Mouse (Mus musculus) frontal cortex, postnatal 10 days (tissue): ENCODE measurements around the gene Dazl.

Source experiments
- DNase-seq, 2 experiments: peaks; one replicate each; pipeline ENCODE4 v3.0.0; 2022; ENCODE audit warnings: low spot score in 2 of 2, mixed read lengths in 1 of 2

Dazl gene

DNA sequence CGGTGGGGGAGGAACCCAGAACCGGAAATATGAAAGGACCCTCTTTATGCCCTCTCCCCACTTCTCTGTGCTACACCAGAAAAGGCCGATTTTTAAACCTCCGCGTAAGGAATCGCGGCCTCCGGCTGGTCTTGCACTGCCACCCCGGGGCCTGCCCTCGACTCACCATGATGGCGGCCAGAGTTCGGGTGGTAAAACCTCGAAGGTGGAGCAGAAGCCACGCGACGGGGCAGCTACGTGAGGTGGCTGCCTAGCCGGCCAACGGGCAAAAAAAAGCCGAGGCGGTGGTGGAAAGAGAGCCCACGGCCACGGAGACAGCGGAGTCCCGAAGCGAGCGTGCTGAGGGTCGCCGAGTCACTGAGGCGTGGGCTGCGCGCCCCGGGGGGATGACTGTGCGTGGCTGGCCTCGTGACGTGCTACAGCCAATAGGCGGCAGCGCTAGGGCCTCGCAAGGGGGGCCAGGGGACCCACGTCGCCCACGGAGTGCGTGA is at the start of gene Dazl:
Dazl (minus strand) TSS at position 396 of the 491 bp plus-strand sequence.
- DNase-seq = peak in 1 of 2 experiments; percentile 20

- no peak for DNase-seq
Measured at GRCm38 (mm10) chr17:50341850-50342544, 48.6 kb upstream of the Dazl start.

DNA sequence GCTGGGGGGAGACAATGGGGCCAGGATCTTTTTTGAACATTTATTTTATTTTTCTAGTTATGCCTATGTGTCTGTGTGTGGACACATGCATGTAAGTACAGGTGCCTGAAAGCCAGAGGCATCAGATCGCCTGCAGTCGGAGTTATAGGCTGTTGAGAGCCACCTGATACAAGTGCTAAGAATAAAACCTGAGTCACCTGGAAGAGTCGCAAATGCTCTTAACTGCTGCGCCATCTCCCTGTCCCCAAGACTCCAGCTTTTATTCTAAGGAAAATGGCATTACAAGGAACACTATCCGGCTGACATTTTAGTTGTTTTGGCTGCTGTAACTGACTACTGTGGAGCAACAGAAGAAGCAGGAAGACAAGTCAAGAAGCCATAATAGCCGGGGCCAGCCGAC is 45.5 kb upstream of the Dazl start:
- DNase-seq = no peak

GRCm38 (mm10) chr17:50335776-50336175 is 42.3 kb upstream of the Dazl start:
- DNase-seq = no peak

GRCm38 (mm10) chr17:50334694-50335093 is 41.3 kb upstream of the Dazl start:
- DNase-seq = no peak

- DNase-seq = no peak
Measured at GRCm38 (mm10) chr17:50332012-50332300, 38.5 kb upstream of the Dazl start.

GRCm38 (mm10) chr17:50331171-50332011 is 38.0 kb upstream of the Dazl start:
- DNase-seq = no peak

GRCm38 (mm10) chr17:50330245-50330644 is 36.8 kb upstream of the Dazl start:
- no peak for DNase-seq

DNA sequence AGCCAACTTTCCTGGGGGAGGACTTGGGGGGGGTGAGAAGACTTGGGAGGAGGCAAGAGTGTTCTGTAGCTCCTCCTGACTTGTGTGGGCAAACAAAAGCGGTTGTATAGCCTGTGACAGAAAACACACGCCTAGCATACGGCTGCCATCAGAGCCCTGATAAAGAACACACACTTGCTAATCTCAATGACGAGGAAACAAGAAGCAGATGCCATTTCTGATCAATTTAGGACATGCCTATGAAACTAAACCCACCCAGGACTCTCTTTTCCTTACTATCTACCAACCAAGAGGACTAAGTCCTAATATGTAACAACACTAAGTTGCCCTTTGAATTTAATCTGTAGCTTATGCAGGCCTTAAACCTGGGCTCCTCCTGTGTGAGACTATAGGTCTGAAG is 31.2 kb upstream of the Dazl start:
- DNase-seq = no peak

- no peak for DNase-seq
Measured at GRCm38 (mm10) chr17:50318810-50319209, 25.4 kb upstream of the Dazl start.

DNA sequence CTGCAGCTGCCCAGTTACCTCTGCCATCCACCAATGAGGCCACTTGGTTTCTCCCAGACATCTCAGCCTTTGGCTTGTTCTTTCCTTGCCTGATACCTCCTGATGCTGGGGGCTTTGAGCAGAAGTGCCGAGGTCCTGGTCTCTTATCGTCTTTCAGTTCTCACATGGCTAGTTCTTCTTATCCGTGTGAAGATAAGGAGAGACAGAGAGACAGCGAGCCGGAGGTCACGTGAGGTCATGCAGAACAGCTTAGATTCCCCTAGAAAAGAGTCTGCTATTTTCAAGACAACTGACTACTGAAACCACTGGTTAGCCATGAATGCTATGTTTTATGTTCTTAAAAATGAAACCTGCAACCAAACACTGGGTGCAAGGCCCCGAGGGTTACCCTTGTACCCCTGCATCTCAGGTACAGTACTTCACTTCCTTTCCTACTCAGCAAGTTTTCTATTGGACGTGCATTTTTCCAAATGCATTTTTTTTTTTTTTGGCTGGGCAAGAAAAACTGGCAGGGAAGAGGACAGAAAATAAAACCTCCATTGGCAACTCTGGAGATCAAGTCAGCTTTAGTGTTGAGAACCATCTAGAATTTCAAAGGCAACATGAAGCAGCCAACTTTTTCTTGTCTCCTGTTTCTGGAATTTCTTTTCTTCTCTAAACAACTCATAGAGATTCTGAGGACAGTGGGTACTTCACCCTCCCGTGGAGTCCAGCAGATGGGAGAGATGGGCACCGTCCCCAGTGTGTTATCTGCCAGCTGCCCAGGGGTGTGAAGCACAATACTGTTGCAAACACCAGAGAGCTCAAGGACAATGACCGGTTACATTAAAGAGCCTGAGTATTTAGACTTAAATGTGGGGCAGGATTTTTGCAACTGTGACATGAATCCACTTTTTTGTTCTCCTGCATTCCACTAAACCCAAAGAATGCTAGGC is 23.0 kb upstream of the Dazl start:
- DNase-seq = no peak

GRCm38 (mm10) chr17:50310148-50310802 is 16.8 kb upstream of the Dazl start:
- no peak for DNase-seq

DNA sequence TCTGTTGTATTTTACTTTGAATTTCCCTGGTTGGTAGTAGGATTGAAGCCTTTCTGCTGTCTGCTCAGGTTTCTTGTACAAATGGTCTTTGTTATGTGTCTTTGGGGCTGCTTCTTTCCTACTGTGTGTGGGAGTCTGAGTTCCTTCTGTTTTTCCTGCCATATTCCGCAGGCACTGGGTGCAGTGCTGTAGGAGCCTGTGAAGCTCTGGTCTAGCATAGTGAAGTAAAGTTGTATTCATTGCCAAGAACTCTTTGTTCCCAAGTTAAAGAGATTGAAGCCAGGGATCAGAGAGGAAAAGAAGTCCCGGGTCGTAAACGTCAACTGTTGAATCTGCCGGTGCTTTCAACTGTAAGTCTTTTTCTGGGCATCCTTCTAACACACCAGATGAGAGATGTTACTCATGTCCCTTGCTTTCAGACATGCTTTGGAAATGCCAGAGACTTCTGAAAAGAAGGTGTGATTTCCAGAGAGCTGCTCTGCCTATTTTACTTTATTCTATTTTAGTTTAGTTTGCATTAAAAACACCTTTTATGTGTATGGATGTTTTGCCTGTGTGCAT is 16.2 kb upstream of the Dazl start:
- DNase-seq = no peak

GRCm38 (mm10) chr17:50308880-50309279 is 15.4 kb upstream of the Dazl start:
- DNase-seq = no peak

DNA sequence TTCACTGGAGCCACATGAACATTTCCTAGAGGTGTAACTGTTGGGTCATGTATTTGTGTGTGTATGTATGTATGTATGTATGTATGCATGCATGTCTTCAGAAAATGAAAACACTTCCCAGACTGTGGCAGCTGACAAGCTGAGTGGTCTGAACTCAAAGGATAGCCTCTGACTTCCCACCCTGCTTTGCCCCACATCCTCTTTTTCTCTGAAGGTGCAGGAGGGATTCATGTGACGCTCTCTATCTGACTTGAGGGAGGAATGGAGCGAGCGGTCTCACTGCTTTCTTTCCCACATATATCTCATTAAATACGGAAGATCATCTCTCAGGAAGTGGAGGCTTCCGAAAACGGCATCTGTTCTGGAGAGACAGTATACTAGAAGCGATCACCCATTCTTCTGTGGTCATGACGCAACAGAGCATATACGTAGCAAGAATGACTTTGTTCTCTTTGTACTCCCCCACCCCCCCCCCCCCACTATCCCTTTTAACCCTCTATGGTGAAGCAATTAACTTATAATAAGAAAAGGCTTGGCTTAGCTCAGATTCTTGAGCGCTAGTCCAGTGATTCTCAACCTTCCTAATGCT is 14.7 kb upstream of the Dazl start:
- DNase-seq = no peak

- no peak for DNase-seq
Measured at GRCm38 (mm10) chr17:50302867-50303266, 9.4 kb upstream of the Dazl start.

DNA sequence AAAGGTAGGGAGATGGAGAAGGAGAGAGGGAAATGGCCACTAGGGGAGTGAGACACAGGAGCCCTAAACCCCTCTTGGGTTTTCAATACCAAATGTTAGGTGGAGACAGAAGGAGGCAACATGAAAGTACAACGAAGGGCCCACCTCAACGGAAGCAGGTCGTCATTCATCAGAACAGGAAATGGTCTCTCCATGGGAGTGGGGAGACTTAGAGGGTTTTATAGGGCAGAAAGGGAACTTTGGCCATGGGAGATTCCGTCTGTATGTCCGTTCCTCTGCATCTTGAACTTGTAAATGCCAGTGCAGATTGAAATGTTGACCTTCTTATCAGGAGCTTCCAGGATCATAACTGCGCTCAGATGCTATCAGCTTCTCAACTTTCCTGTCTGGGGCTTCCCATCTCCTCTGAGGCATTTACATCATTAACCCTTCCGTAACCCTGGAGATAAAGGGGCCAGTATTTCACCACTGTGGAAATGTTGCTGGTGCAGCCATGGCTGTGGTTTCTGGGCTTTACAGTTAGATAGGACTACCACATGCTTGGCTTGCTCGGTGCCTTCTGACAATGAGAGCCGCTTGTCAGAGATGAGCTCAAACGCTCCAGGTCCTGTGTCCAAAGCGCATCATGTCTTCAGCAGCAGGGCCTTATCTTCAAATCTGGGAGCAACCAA is 6.9 kb upstream of the Dazl start:
- DNase-seq = no peak

DNA sequence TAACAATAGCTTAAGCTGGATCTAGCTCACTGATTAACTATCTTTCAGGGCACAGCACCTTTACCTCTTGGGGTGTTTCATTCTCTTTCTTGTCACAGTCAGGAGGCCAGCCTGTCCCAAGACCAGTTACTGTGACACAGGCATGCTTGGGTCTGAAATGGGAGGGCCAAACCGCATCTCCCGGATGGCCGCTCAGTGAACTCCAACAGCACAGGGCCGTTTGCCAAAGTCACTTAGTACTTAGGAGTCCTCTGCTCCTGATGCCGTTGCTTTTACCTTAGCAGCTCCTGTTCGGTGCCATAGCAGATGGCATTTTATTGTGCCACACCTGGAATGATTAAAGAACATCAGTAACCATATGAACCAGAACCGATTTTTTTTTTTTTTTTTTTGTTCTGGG is 5.4 kb upstream of the Dazl start:
- no peak for DNase-seq

GRCm38 (mm10) chr17:50294726-50295125 is 1.3 kb upstream of the Dazl start:
- no peak for DNase-seq

- DNase-seq = peak; percentile 72 to 79
Measured at GRCm38 (mm10) chr17:50292661-50293171, 720 bp downstream of the Dazl start.
